Mouse (Mus musculus) adipocyte (in vitro differentiated cells): ENCODE data around the gene Rhbdd3.

Experiments used
- DNase-seq: peaks from one replicate; pipeline ENCODE4 v3.0.0-alpha.2; 2016; ENCODE audit warnings: low spot score

The Rhbdd3 gene

GRCm38 (mm10) chr11:5129035-5129480, 30.3 kb downstream of the Rhbdd3 start:
- DNase-seq, result no peak

GRCm38 (mm10) chr11:5130111-5130665, 31.5 kb downstream of the Rhbdd3 start:
- DNase-seq, result no peak

- no peak for DNase-seq
Measured at GRCm38 (mm10) chr11:5132751-5133150, 34.0 kb downstream of the Rhbdd3 start.

GRCm38 (mm10) chr11:5135914-5136313, 37.2 kb downstream of the Rhbdd3 start:
- DNase-seq, result no peak

GRCm38 (mm10) chr11:5138642-5139041, 39.9 kb downstream of the Rhbdd3 start:
- no peak for DNase-seq

GRCm38 (mm10) chr11:5139372-5139771, 40.6 kb downstream of the Rhbdd3 start:
- DNase-seq, result no peak

GRCm38 (mm10) chr11:5140619-5141018, 41.9 kb downstream of the Rhbdd3 start:
- no peak for DNase-seq

- DNase-seq, result no peak
Measured at GRCm38 (mm10) chr11:5141252-5141651, 42.5 kb downstream of the Rhbdd3 start.

- peak; percentile 19 for DNase-seq
Measured at GRCm38 (mm10) chr11:5141965-5142364, 43.2 kb downstream of the Rhbdd3 start.

- DNase-seq, result no peak
Measured at GRCm38 (mm10) chr11:5145600-5145999, 46.9 kb downstream of the Rhbdd3 start.

- DNase-seq, result no peak
Measured at GRCm38 (mm10) chr11:5149249-5149648, 50.5 kb downstream of the Rhbdd3 start.

- DNase-seq, result no peak
Measured at GRCm38 (mm10) chr11:5149955-5150354, 51.2 kb downstream of the Rhbdd3 start.

GRCm38 (mm10) chr11:5150416-5151246, 51.9 kb downstream of the Rhbdd3 start:
- peak; percentile 18 for DNase-seq

GRCm38 (mm10) chr11:5151247-5151630, 52.5 kb downstream of the Rhbdd3 start:
- no peak for DNase-seq

- DNase-seq, result no peak
Measured at GRCm38 (mm10) chr11:5151680-5152337, 53.1 kb downstream of the Rhbdd3 start, which contains the start of gene Emid1. Gene Emid1 (minus strand): TSS chr11:5152257.

GRCm38 (mm10) chr11:5154961-5155805, 56.5 kb downstream of the Rhbdd3 start:
- no peak for DNase-seq
